Mouse (Mus musculus) thymus, postnatal 10 days (tissue): ENCODE measurements around the gene Gm28897.
"Not testable (repeated sequence)": the region's sequence is repeated elsewhere in the genome, so short reads cannot be mapped to it uniquely, and the experiment has no call there.

Source experiments
- DNase-seq, 2 experiments: peaks; one replicate each; pipeline ENCODE4 v3.0.0; 2021; ENCODE audit warnings: low spot score in 2 of 2

Gene Gm28897

GRCm38 (mm10) chrY:80926695-80927094 is at the start of gene Gm28897:
TSS of gene Gm28897 (plus strand) at chrY:80926995.
- DNase-seq = not testable (repeated sequence)
